In genomic region chr5:32828766-32829165, GRCm38 (mm10) we compare ENCODE assay signal across 15 mouse cellular contexts. TPM values are rescaled to one million over a fixed set of nuclear protein-coding genes. Genes with fewer than 3 reads are reported as not detected.
A peak's percentile ranks its signal among the peaks of the same experiment; 100 is the strongest.
DNase-seq lines count a peak whose midpoint lies in the region; ATAC-seq and TF ChIP-seq lines count a peak whose summit lies in the region.
"Not testable (repeated sequence)": the region's sequence is repeated elsewhere in the genome, so short reads cannot be mapped to it uniquely, and the experiment has no call there.
"Had no signal": no experiment of that assay in that cellular context is flagged by ENCODE, and none has a peak within 500 bp of the region (broad histone marks: within the 10 kb centered on the region; RNA-seq: fewer than 3 reads in every experiment).

No protein-coding gene starts in this region.

- not testable (repeated sequence) for H3K4me3 ChIP-seq in layer of hippocampus, adult 2 months

- peak; percentile 57; the same call in 1 of the 2 replicates for ATAC-seq in frontal cortex, adult (ENCODE audit: low TSS enrichment)

- not testable (repeated sequence) for TF ChIP-seq CTCF in layer of hippocampus, adult 2 months (conservative IDR thresholded peaks at IDR 0.05)

- peak overlapping the region; percentile 72 for H3K27ac ChIP-seq in layer of hippocampus, adult 2 months

- peak; percentile 29 for DNase-seq in brain, adult 2 months (ENCODE audit: low read depth, low spot score)
- DNase-seq in layer of hippocampus, adult 2 months (ENCODE audit: low spot score in 2 of 2): peak in 1 of 2 experiments; percentile 47
- peak; percentile 12 for DNase-seq in layer of hippocampus, adult 9-10 months (ENCODE audit: low spot score)
- DNase-seq in layer of hippocampus, adult 9-11 months: peak; percentile 24
- peak; percentile 12 for DNase-seq in lung, postnatal 36 days

RNA-seq across cellular contexts. Expression of gene Gm20671, which starts 1.9 kb away (rescaled TPM):
- not detected for total RNA-seq in layer of hippocampus, adult 2 months (2021)
- total RNA-seq: adrenal gland, adult 18-20 months; adrenal gland, adult 8-10 months; adrenal gland, postnatal 10 days; adrenal gland, postnatal 14 days; adrenal gland, postnatal 25 days; adrenal gland, postnatal 36 days; adrenal gland, postnatal 4 days; ES-E14; MEL had no signal

RNA-seq across cellular contexts. Expression of gene Prr14l, which starts 25.3 kb away (rescaled TPM):
- total RNA-seq in layer of hippocampus, adult 2 months (2021): 10 to 100 TPM; 50.4 to 58.9 TPM

RNA-seq across cellular contexts. Expression of gene Depdc5, which starts 34.7 kb away (rescaled TPM):
- total RNA-seq in layer of hippocampus, adult 2 months (2021): 10 to 100 TPM; 67.8 to 73.2 TPM

RNA-seq across cellular contexts. Expression of gene Pisd, which starts 43.3 kb away (rescaled TPM):
- total RNA-seq in layer of hippocampus, adult 2 months (2021): 10 to 100 TPM; 61.7 to 67.0 TPM
